ENCODE assay signal across 19 mouse cellular contexts in the genomic region with DNA sequence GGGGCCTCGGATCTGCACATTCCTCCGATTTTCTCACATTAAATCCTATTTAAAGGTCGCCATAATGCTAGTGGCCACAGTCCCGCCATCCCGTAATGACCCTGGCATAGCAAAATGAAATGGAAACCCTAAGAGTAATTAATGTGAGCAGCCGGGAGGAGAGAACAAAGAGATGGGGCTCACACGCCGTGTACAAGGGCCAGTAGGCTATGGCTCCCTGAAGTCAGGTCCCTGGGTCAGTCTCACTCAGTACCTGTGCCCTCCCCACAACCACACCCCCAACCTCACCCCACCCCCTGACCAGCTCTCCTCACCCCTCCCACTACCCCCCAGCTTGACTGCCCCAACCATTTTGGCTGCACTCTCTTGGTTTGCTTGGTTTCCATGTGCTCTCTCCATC. TPM values are rescaled to one million over a fixed set of nuclear protein-coding genes. Genes with fewer than 3 reads are reported as not detected.
DNase-seq lines count a peak whose midpoint lies in the region; ATAC-seq lines count a peak whose summit lies in the region.
"Had no signal": no experiment of that assay in that cellular context is flagged by ENCODE, and none has a peak within 500 bp of the region (broad histone marks: within the 10 kb centered on the region; RNA-seq: fewer than 3 reads in every experiment).

No protein-coding gene starts in this region.

- 52% methylated on average over 8 of the region's 8 CpGs for WGBS in hindbrain, embryonic 12.5 days
- 50% methylated on average over 8 of the region's 8 CpGs for WGBS in hindbrain, embryonic 13.5 days
- WGBS in midbrain, embryonic 16.5 days, result 25% methylated on average over 8 of the region's 8 CpGs
- 52% methylated on average over 8 of the region's 8 CpGs for WGBS in midbrain, embryonic 11.5 days
- whole genome bisulfite sequencing in limb, embryonic 12.5 days, result 30% methylated on average over 8 of the region's 8 CpGs

- no peak overlapping the region for H3K27ac ChIP-seq in hindbrain, embryonic 12.5 days
- H3K27ac ChIP-seq in hindbrain, embryonic 13.5 days, result no peak overlapping the region
- no peak overlapping the region for H3K27ac ChIP-seq in midbrain, embryonic 16.5 days (ENCODE audit: low read length)
- no peak overlapping the region for H3K27ac ChIP-seq in midbrain, embryonic 11.5 days (ENCODE audit: low read depth, low read length)
- H3K27ac ChIP-seq in limb, embryonic 12.5 days, result no peak overlapping the region
- H3K27ac ChIP-seq: embryonic facial prominence, embryonic 15.5 days; limb, embryonic 15.5 days had no signal

- no peak overlapping the region for H3K9ac ChIP-seq in hindbrain, embryonic 12.5 days
- H3K9ac ChIP-seq in hindbrain, embryonic 13.5 days, result no peak overlapping the region
- no peak overlapping the region for H3K9ac ChIP-seq in midbrain, embryonic 16.5 days (ENCODE audit: low read depth, low read length)
- no peak overlapping the region for H3K9ac ChIP-seq in midbrain, embryonic 11.5 days (ENCODE audit: low read length)
- H3K9ac ChIP-seq in limb, embryonic 12.5 days (replicated peaks), result no peak overlapping the region
- H3K9ac ChIP-seq: embryonic facial prominence, embryonic 15.5 days; limb, embryonic 15.5 days had no signal

- H3K4me1 ChIP-seq in hindbrain, embryonic 12.5 days, result no peaks in the 10 kb centered on the region
- H3K4me1 ChIP-seq in hindbrain, embryonic 13.5 days (replicated peaks), result peaks cover 15% of the 10 kb centered on the region
- peaks cover 3% of the 10 kb centered on the region for H3K4me1 ChIP-seq in midbrain, embryonic 16.5 days (ENCODE audit: control insufficient read depth, insufficient read depth, low read length)
- H3K4me1 ChIP-seq in midbrain, embryonic 11.5 days (ENCODE audit: control insufficient read depth, insufficient read depth, low read length), result no peaks in the 10 kb centered on the region
- H3K4me1 ChIP-seq in limb, embryonic 12.5 days (replicated peaks), result peaks cover 38% of the 10 kb centered on the region

- H3K9me3 ChIP-seq in hindbrain, embryonic 12.5 days (replicated peaks), result no peaks in the 10 kb centered on the region
- no peaks in the 10 kb centered on the region for H3K9me3 ChIP-seq in hindbrain, embryonic 13.5 days
- H3K9me3 ChIP-seq in midbrain, embryonic 16.5 days (replicated peaks; ENCODE audit: control insufficient read depth, low read length, poor library complexity, severe bottlenecking), result no peaks in the 10 kb centered on the region
- no peaks in the 10 kb centered on the region for H3K9me3 ChIP-seq in midbrain, embryonic 11.5 days (ENCODE audit: control insufficient read depth, low read length)
- H3K9me3 ChIP-seq in limb, embryonic 12.5 days, result no peaks in the 10 kb centered on the region
- H3K9me3 ChIP-seq: embryonic facial prominence, embryonic 15.5 days; G1E; limb, embryonic 15.5 days had no signal

- H3K4me2 ChIP-seq in hindbrain, embryonic 12.5 days (replicated peaks), result no peak overlapping the region
- no peak overlapping the region for H3K4me2 ChIP-seq in hindbrain, embryonic 13.5 days
- H3K4me2 ChIP-seq in midbrain, embryonic 16.5 days (ENCODE audit: low read length), result no peak overlapping the region
- H3K4me2 ChIP-seq in midbrain, embryonic 11.5 days, result no peak overlapping the region
- H3K4me2 ChIP-seq in limb, embryonic 12.5 days, result peak overlapping the region; percentile 13
- H3K4me2 ChIP-seq: embryonic facial prominence, embryonic 15.5 days; heart, embryonic 11.5 days; limb, embryonic 15.5 days had no signal

- peak; percentile 29; the same call in 1 of the 2 replicates for ATAC-seq in hindbrain, embryonic 12.5 days (ENCODE audit: low FRiP score)
- ATAC-seq in hindbrain, embryonic 13.5 days (ENCODE audit: low FRiP score), result no peak
- peak; percentile 43; the same call in 1 of the 2 replicates for ATAC-seq in midbrain, embryonic 16.5 days
- ATAC-seq in midbrain, embryonic 11.5 days (ENCODE audit: low FRiP score), result no peak; the same call in 1 of the 2 replicates
- no peak for ATAC-seq in limb, embryonic 12.5 days (ENCODE audit: insufficient number of reproducible peaks, insufficient read depth, low FRiP score, low TSS enrichment, low read depth)
- ATAC-seq: forebrain, embryonic 16.5 days had no signal

- intact Hi-C loops in gastrocnemius, postnatal 36 days (cut with DNase I), result no loop called here
- intact Hi-C loops in left cerebral cortex, postnatal 14 days (cut with DNase I), result no loop called here

- H3K36me3 ChIP-seq in hindbrain, embryonic 12.5 days, result no peaks in the 10 kb centered on the region
- H3K36me3 ChIP-seq in hindbrain, embryonic 13.5 days, result peaks cover 3% of the 10 kb centered on the region; the same call in 1 of the 2 replicates
- 0 out of 2 replicates have a peak, but pooled peaks cover 2% of the 10 kb centered on the region for H3K36me3 ChIP-seq in midbrain, embryonic 16.5 days (ENCODE audit: control insufficient read depth, insufficient read depth, low read length)
- no peaks in the 10 kb centered on the region for H3K36me3 ChIP-seq in midbrain, embryonic 11.5 days (ENCODE audit: control insufficient read depth, insufficient read depth, low read length)
- H3K36me3 ChIP-seq in limb, embryonic 12.5 days, result 0 out of 2 replicates have a peak, but pooled peaks cover 3% of the 10 kb centered on the region
- H3K36me3 ChIP-seq: embryonic facial prominence, embryonic 15.5 days; G1E; limb, embryonic 15.5 days had no signal

- no peak overlapping the region for H3K4me3 ChIP-seq in hindbrain, embryonic 12.5 days
- H3K4me3 ChIP-seq in hindbrain, embryonic 13.5 days, result no peak overlapping the region
- no peak overlapping the region for H3K4me3 ChIP-seq in midbrain, embryonic 16.5 days (ENCODE audit: low read depth, low read length)
- H3K4me3 ChIP-seq in midbrain, embryonic 11.5 days (ENCODE audit: low read depth, low read length), result no peak overlapping the region
- no peak overlapping the region for H3K4me3 ChIP-seq in limb, embryonic 12.5 days (replicated peaks)
- H3K4me3 ChIP-seq: embryonic facial prominence, embryonic 15.5 days; limb, embryonic 15.5 days; myocyte had no signal

- no peak for DNase-seq in midbrain, embryonic 11.5 days (ENCODE audit: low spot score, missing footprints)
- DNase-seq in gastrocnemius, postnatal 36 days, result no peak
- DNase-seq in left cerebral cortex, postnatal 14 days (ENCODE audit: low spot score in 2 of 2), result no peak
- DNase-seq: adrenal gland, postnatal 36 days; cerebellum, postnatal 36 days; gastrocnemius, postnatal 10 days; heart, postnatal 4 days; kidney, postnatal 4 days; lung, adult 2 months had no signal

- no peaks in the 10 kb centered on the region for H3K27me3 ChIP-seq in hindbrain, embryonic 12.5 days
- no peaks in the 10 kb centered on the region for H3K27me3 ChIP-seq in hindbrain, embryonic 13.5 days
- no peaks in the 10 kb centered on the region for H3K27me3 ChIP-seq in midbrain, embryonic 16.5 days (ENCODE audit: control insufficient read depth, insufficient read depth, low read depth, low read length)
- no peaks in the 10 kb centered on the region for H3K27me3 ChIP-seq in midbrain, embryonic 11.5 days (ENCODE audit: control insufficient read depth, insufficient read depth, low read length)
- no peaks in the 10 kb centered on the region for H3K27me3 ChIP-seq in limb, embryonic 12.5 days
- H3K27me3 ChIP-seq: embryonic facial prominence, embryonic 15.5 days; limb, embryonic 15.5 days had no signal

RNA-seq across cellular contexts. Expression of a gene that starts 31.6 kb away (rescaled TPM):
- 13.3 and 23.4 TPM in 2 replicates for polyA plus RNA-seq in hindbrain, embryonic 12.5 days (2016; fragmentation: Nextera tagmentation; extraction: Ambion mirVana)
- 13.1 and 13.2 TPM in 2 replicates for polyA plus RNA-seq in hindbrain, embryonic 13.5 days (2015; fragmentation: Nextera tagmentation; extraction: Ambion mirVana)
- 19.7 and 19.9 TPM in 2 replicates for polyA plus RNA-seq in midbrain, embryonic 16.5 days (2015; fragmentation: Nextera tagmentation; extraction: Ambion mirVana)
- polyA plus RNA-seq in midbrain, embryonic 11.5 days (2014; fragmentation: Nextera tagmentation; extraction: Ambion mirVana), result 5.8 and 6.7 TPM in 2 replicates
- 14.8 and 16.0 TPM in 2 replicates for polyA plus RNA-seq in limb, embryonic 12.5 days (2016; fragmentation: Nextera tagmentation; extraction: Ambion mirVana)
- total RNA-seq in gastrocnemius, postnatal 36 days (2021), result 1 to 10 TPM; 3.1 to 4.0 TPM
- total RNA-seq in left cerebral cortex, postnatal 14 days (2021), result 10 to 100 TPM; 20.7 to 25.4 TPM
- polyA plus RNA-seq: G1E had no signal

Comparison
In these comparisons a context has a peak if more than half of its experiments do, and no peak if none do; other contexts are left out.
1. ATAC-seq: peak in hindbrain, embryonic 12.5 days (single experiment) and midbrain, embryonic 16.5 days (single experiment); none in hindbrain, embryonic 13.5 days (single experiment), midbrain, embryonic 11.5 days (single experiment) and limb, embryonic 12.5 days (single experiment).